Mouse (Mus musculus): ENCODE results near the gene Wbp11.

DNA sequence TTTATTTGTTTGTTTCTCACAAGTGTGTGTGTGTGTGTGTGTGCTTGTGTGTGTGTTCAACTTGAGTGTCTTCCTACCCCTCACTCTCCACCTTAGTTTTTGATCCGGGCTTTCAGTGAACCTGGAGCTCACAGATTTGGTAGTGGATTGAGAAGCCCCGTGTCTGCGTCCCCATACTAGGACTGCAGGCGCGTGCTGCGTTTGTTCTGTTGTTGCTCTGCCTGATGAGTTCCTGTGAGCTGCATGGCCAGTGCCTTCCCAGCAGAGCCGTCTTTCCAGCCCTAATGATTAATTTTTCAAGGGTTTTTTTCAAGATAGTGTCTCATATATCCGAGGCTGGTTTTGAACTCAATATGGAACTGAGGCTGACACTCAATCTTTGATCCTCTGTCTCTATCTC lies 30.4 kb upstream of the Wbp11 start:
- TF ChIP-seq CTCF (IDR thresholded peaks at IDR 0.05; ENCODE audit: borderline replicate concordance, insufficient read depth, low read depth, low read length) (no peak), POLR2A (IDR thresholded peaks at IDR 0.05; ENCODE audit: borderline replicate concordance, insufficient read depth, low read length) (no peak)
